Mouse (Mus musculus) lung, embryonic 15.5 days (tissue): ENCODE results near the gene Cdc7. TPM values are rescaled to one million over a fixed set of nuclear protein-coding genes. Genes with fewer than 3 reads are reported as not detected.
A peak's percentile ranks its signal among the peaks of the same experiment; 100 is the strongest.
"Not testable (repeated sequence)": the region's sequence is repeated elsewhere in the genome, so short reads cannot be mapped to it uniquely, and the experiment has no call there.

ENCODE experiments used
- ATAC-seq: fragments of 200-750 bp; cut with Nextera tagmentation; 2 replicates; pipeline ENCODE4 v1.8.0; 2017; ENCODE audit warnings: moderate number of reproducible peaks, borderline replicate concordance; ENCODE audit not compliant: low FRiP score, low TSS enrichment; ENCODE audit errors: extremely low read depth
- H3K27ac ChIP-seq: fragments of 300-500 bp; sonication (generic); 2 replicates; pipeline ENCODE4 v1.5.1; 2015; ENCODE audit warnings: moderate library complexity, mild to moderate bottlenecking, inconsistent platforms
- H3K27me3 ChIP-seq: fragments of 300-500 bp; sonication (generic); 2 replicates; pipeline ENCODE4 v1.6.1; 2015; ENCODE audit warnings: inconsistent platforms
- H3K36me3 ChIP-seq: fragments of 300-500 bp; sonication (generic); 2 replicates; pipeline ENCODE4 v1.6.1; 2015; ENCODE audit warnings: inconsistent platforms
- H3K4me1 ChIP-seq: fragments of 300-500 bp; sonication (generic); 2 replicates; pipeline ENCODE4 v1.6.1; 2015; ENCODE audit warnings: inconsistent platforms
- H3K4me2 ChIP-seq: fragments of 300-500 bp; sonication (generic); 2 replicates; pipeline ENCODE4 v1.6.1; 2015; ENCODE audit warnings: inconsistent platforms, mild to moderate bottlenecking, moderate library complexity
- H3K4me3 ChIP-seq: fragments of 300-500 bp; sonication (generic); 2 replicates; pipeline ENCODE4 v1.5.1; 2015; ENCODE audit warnings: mild to moderate bottlenecking, inconsistent platforms
- H3K9ac ChIP-seq: fragments of 300-500 bp; sonication (generic); 2 replicates; pipeline ENCODE4 v1.6.1; 2015; ENCODE audit warnings: inconsistent platforms
- H3K9me3 ChIP-seq: fragments of 300-500 bp; sonication (generic); 2 replicates; pipeline ENCODE4 v1.6.1; 2016; ENCODE audit warnings: inconsistent platforms
- WGBS: fragments of 180-500 bp; shearing (Covaris S2); methylation state at CpG from one replicate; pipeline ENCODE4 v1.1.7; 2015; 5-methylcytosine and 5-hydroxymethylcytosine counted together
- polyA plus RNA-seq: library from polyadenylated mRNA; unstranded; fragments of >200 nt; fragmentation: Nextera tagmentation; extraction: Ambion mirVana; gene quantifications from 2 replicates; pipeline ENCODE4 v1.2.1, GENCODE M21; 2015

Gene Cdc7
- polyA plus RNA-seq, 1 experiment from 2014 or later: 49.5 TPM

DNA sequence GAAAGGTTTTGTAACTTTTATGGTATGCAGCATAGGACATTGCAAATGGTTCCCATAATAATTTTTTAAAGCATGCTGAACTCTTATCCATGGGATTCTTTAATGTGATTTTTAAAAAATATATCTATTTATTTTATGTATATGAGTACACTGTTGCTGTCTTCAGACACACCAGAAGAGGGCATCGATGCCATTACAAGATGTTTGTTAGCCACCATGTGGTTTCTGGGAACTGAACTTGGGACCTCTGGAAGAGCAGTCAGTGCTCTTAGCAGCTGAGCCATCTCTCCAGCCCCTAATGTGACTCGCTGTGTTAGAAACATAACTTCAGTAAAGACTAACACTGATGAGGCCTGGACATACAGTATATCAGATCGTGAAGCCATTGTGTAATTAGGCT, 2.3 kb downstream of the Cdc7 start:
- ATAC-seq: no peak
- peaks cover 19% of the 10 kb centered on the region for H3K4me1 ChIP-seq
- no peaks in the 10 kb centered on the region for H3K27me3 ChIP-seq
- peaks cover 19% of the 10 kb centered on the region for H3K36me3 ChIP-seq
- WGBS: 80% methylated on average over 3 of the region's 3 CpGs
- H3K4me3 ChIP-seq: no peak overlapping the region
- H3K4me2 ChIP-seq: no peak overlapping the region
- no peak overlapping the region for H3K27ac ChIP-seq
- H3K9ac ChIP-seq: no peak overlapping the region
- H3K9me3 ChIP-seq: no peaks in the 10 kb centered on the region

DNA sequence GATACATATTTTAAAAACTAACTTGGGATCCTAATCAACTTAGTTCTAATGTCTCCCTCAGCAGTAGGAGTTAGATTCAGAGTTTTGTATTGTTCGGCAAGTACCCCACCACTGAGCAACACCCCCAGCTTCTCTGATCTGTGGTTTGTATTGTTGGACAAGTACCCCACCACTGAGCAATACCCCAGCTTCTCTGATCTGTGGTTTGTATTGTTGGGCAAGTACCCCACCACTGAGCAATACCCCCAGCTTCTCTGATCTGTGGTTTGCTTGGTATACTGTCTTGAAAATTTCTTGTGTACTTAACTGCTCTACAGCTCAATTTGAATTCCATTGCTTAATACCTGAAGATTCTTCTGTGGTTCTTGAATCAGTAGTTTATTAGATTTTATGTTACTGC, 3.5 kb downstream of the Cdc7 start:
- Histone ChIP-seq H3K27me3 (no peaks in the 10 kb centered on the region), H3K4me1 (peaks cover 19% of the 10 kb centered on the region), H3K9ac (no peak overlapping the region), H3K4me2 (no peak overlapping the region), H3K4me3 (no peak overlapping the region), H3K36me3 (peaks cover 25% of the 10 kb centered on the region), H3K9me3 (no peaks in the 10 kb centered on the region), H3K27ac (no peak overlapping the region)
- ATAC-seq: no peak
- WGBS: 87% methylated on average over 1 of the region's 1 CpGs

DNA sequence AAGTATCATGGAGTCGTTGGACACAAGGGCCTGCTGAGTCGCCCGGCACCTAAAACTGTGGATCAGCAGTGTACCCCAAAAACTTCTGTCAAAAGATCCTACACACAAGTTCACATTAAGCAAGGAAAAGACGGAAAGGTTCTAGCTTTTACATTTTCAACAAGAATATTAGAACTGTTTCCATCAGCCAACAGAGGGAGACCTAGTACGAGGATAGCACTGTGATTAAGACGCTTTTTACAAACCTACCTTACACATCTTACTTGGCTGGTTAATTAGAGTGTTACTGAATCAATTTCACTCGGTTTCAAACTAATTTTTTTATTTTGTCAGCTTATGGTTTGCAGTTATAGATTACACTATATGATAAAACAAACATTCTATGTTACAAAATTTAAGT, 9.8 kb downstream of the Cdc7 start:
- no peak overlapping the region for H3K4me2 ChIP-seq
- no peaks in the 10 kb centered on the region for H3K4me1 ChIP-seq
- H3K4me3 ChIP-seq: no peak overlapping the region
- no peak overlapping the region for H3K9ac ChIP-seq
- H3K27ac ChIP-seq: no peak overlapping the region
- H3K9me3 ChIP-seq: no peaks in the 10 kb centered on the region
- H3K27me3 ChIP-seq: no peaks in the 10 kb centered on the region
- H3K36me3 ChIP-seq: peaks cover 70% of the 10 kb centered on the region
- WGBS: 84% methylated on average over 7 of the region's 7 CpGs
- ATAC-seq: no peak

DNA sequence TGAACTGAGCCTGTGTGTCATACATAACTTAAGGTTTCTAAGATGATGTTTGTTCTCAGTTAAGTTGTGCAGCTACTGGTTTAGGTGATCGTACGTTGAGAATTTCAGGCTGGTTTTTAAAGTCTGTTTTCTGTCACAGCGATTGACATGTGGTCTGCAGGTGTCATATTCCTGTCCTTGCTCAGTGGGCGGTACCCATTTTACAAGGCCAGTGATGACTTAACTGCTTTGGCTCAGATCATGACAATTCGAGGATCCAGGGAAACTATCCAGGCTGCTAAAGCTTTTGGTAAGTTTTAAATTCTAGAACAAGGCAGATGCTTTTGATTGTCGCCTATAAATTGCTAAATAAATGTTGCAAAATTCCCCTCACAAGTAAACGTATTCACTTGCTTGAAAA, 15.0 kb downstream of the Cdc7 start:
- Histone ChIP-seq H3K27ac (no peak overlapping the region), H3K9me3 (no peaks in the 10 kb centered on the region), H3K4me2 (no peak overlapping the region), H3K27me3 (no peaks in the 10 kb centered on the region), H3K9ac (no peak overlapping the region), H3K36me3 (peaks cover 69% of the 10 kb centered on the region), H3K4me1 (no peaks in the 10 kb centered on the region), H3K4me3 (no peak overlapping the region)
- no peak for ATAC-seq
- WGBS: 77% methylated on average over 7 of the region's 7 CpGs

DNA sequence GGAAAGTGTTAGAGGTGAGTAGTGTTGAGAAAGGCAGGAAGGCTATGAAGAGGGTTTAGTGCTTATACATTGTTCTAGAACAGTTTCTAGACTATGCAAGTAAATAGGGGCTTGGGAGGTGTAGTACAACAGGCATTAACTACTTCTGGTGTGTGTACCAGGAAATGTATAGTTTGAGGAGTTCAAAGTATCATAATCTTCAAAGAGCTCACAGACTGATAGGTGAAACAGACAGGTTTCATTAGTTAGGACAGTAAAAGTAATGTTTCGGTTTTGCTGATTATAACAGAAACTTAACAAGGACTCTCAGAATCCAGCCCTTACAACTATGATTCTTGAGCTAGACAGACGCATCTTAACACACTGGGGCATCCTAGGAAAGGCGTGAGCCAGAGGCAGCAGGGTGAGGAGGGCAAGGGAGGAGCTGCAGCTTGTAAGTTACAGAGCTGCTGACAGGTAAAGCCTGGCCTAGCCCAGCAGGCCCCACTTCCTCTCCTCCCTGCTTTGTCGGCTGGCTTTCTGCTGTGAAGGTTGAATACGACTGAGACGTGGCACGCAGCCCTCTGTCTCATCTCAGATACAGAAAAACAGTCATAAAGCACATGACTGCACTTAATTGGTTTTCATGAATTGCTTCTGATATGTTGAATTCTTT, 18.3 kb downstream of the Cdc7 start:
- Histone ChIP-seq H3K4me2 (no peak overlapping the region), H3K27me3 (no peaks in the 10 kb centered on the region), H3K27ac (no peak overlapping the region), H3K36me3 (peaks cover 44% of the 10 kb centered on the region), H3K9ac (no peak overlapping the region), H3K4me3 (no peak overlapping the region), H3K9me3 (no peaks in the 10 kb centered on the region), H3K4me1 (no peaks in the 10 kb centered on the region)
- ATAC-seq: no peak
- 87% methylated on average over 7 of the region's 7 CpGs for WGBS

DNA sequence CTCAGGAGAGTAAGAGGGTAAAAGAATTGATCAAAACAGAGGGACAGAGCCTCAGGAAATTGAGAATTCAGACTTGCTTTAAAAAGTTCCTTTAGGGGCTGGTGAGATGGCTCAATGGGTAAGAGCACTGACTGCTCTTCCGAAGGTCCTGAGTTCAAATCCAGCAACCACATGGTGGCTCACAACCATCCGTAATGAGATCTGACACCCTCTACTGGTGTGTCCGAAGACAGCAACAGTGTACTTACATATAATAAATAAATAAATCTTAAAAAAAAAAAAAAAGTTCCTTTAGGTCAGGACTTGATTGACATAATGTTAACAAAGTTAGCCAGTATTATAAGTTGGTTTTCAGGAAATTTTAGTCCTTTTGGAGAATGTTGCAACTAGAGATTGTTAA, 20.8 kb downstream of the Cdc7 start:
- WGBS: 87% methylated on average over 3 of the region's 3 CpGs
- H3K27me3 ChIP-seq, ATAC-seq: not testable (repeated sequence)

DNA sequence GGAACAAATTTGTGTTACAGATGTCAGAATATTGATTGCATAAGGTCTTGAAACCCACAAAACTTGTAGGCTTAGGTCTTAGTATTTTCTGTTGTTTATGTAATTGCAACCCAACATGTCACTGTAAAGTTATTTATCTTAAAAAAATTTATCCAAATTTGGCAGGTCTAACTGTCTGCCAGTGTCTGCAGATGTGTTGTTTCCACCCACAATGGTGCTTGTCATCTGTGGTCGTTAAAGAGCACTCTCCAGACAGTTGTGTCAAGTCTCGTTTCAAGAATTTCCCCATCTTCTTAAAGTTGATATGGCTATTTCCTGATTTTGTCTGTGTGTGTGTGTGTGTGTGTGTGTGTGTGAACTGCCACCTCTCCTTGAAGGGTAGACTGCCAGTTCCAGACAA, 21.5 kb downstream of the Cdc7 start:
- Histone ChIP-seq H3K4me2 (no peak overlapping the region), H3K4me1 (peaks cover 14% of the 10 kb centered on the region), H3K9ac (no peak overlapping the region), H3K27ac (no peak overlapping the region), H3K4me3 (no peak overlapping the region), H3K36me3 (peaks cover 25% of the 10 kb centered on the region), H3K27me3 (no peaks in the 10 kb centered on the region), H3K9me3 (no peaks in the 10 kb centered on the region)
- no peak for ATAC-seq
- 19% methylated on average over 2 of the region's 2 CpGs for WGBS

More for the DNA sequence above, 20.8 kb downstream of the Cdc7 start:
- H3K9me3 ChIP-seq, H3K4me3 ChIP-seq, H3K9ac ChIP-seq, H3K4me2 ChIP-seq, H3K27ac ChIP-seq, H3K4me1 ChIP-seq: not testable (repeated sequence)
- H3K36me3 ChIP-seq: peaks cover 29% of the 10 kb centered on the region

DNA sequence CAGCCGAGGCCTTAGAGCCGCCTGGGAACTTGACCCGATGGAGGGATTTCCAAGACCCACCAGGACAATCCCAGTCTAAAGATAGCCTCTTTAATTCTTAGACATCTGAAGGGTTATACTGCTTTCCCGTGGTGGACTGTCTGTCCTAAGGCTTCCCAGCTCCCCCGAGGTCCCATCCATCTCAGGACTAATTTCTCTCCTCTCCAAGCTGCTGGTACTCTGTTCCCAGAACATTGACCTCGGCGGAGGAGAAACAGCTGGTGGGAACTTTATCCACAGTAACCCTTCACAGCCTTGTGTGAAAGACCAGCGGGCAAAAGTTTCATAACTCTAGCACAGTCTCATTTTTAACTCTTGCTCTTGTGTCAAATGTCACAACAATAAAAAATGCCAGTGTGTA, 25.1 kb downstream of the Cdc7 start:
- Histone ChIP-seq H3K4me2 (no peak overlapping the region), H3K9me3 (no peaks in the 10 kb centered on the region), H3K4me3 (no peak overlapping the region), H3K27me3 (no peaks in the 10 kb centered on the region), H3K9ac (no peak overlapping the region), H3K36me3 (peaks cover 4% of the 10 kb centered on the region; the same call in 1 of the 2 replicates), H3K27ac (peak overlapping the region; percentile 35; the same call in 1 of the 2 replicates), H3K4me1 (peaks cover 32% of the 10 kb centered on the region)
- WGBS: 28% methylated on average over 8 of the region's 8 CpGs
- peak; percentile 58; the same call in 1 of the 2 replicates for ATAC-seq

DNA sequence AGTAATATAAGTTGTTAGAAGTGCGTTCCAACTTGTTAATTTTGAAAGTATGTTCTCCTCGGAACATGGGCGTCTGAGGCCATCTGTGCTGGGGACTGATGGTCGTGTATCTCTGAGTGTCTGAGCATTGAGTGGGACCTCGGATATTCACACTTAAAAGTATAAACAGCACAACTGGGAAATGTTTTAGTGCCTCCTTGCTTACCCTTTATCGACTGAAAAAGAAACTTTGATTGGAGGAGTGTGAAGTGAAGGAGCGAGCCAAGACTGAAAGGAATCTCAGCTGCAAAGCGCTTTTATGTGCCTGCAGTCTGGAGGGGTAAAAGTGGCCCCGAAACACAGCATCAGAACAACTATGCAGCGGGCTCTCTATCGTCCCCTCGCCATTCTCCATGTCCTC, 25.7 kb downstream of the Cdc7 start:
- no peak for ATAC-seq
- no peaks in the 10 kb centered on the region for H3K9me3 ChIP-seq
- no peaks in the 10 kb centered on the region for H3K27me3 ChIP-seq
- WGBS: 45% methylated on average over 12 of the region's 12 CpGs
- H3K4me3 ChIP-seq: no peak overlapping the region
- H3K36me3 ChIP-seq: no peaks in the 10 kb centered on the region
- H3K4me1 ChIP-seq: peaks cover 32% of the 10 kb centered on the region
- H3K27ac ChIP-seq: peak overlapping the region; percentile 58
- no peak overlapping the region for H3K9ac ChIP-seq
- H3K4me2 ChIP-seq: peak overlapping the region; percentile 37

DNA sequence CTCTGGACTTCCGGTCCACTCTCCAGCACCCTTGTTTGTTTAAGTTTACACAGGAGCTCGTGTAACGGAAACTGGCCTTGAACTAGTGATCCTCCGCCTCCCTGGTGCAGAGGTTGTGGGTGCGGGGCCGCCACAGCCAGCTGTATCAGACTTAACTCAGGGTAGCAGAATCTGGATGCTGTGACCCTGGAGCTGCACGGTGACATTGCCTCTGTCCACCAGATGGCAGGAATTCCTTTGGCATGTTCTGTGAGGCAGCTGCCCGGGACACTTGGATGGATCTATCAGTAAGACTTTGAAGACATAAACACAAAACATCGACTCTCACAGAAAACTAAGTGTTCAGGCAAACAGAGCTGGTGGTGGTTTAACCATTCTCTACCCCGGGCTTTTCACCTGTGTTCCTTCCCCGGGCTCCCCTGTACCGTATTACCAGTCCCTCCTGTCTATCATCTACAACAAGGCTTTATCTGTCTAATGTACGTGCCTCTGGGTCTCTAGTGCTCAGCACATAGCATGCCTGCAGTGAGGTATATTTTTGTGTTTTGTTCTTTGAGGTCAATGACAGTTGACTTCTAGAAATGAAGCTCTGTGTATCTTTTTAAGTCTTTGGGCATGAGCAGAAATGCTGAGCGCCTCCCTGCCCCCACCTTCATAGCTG, 26.6 kb downstream of the Cdc7 start:
- peaks cover 32% of the 10 kb centered on the region for H3K4me1 ChIP-seq
- H3K27ac ChIP-seq: peak overlapping the region; percentile 51
- H3K4me3 ChIP-seq: no peak overlapping the region
- 0 out of 2 replicates have a peak, but pooled peaks have one; percentile 46 for ATAC-seq
- no peak overlapping the region for H3K9ac ChIP-seq
- H3K4me2 ChIP-seq: peak overlapping the region; percentile 39
- H3K9me3 ChIP-seq: no peaks in the 10 kb centered on the region
- 14% methylated on average over 14 of the region's 14 CpGs for WGBS
- no peaks in the 10 kb centered on the region for H3K27me3 ChIP-seq
- no peaks in the 10 kb centered on the region for H3K36me3 ChIP-seq

DNA sequence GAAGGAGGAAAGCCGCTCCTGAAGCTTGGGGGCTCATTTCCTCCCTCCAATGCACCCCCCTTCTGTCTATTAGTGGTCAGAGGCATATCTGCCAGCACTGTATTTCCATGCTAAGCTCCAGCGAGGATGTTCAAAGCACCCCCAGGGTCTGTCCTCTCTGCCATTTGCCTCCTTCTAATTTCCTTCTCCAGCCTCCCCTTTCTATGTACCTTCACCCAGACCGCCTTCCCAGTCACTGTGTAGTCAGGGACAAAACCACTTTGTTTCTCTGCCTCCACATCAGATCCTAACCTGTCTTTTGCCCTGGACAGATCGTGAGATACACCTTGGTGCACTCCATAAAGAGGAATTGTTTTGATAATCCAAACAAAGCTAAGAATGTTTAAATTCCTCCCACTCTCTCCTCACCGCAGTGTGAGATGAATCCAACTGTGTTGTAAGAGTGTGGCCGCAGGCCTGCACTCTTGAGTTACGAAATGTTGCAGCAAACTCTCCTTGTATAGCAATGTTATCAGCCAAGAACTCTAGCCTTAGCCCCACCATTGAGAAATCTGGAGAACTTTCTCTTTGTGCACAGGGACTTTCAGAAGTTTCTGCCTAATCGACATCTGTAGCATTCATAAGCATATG, 27.3 kb downstream of the Cdc7 start:
- H3K4me2 ChIP-seq: peak overlapping the region; percentile 39
- peak; percentile 58; the same call in 1 of the 2 replicates for ATAC-seq

DNA sequence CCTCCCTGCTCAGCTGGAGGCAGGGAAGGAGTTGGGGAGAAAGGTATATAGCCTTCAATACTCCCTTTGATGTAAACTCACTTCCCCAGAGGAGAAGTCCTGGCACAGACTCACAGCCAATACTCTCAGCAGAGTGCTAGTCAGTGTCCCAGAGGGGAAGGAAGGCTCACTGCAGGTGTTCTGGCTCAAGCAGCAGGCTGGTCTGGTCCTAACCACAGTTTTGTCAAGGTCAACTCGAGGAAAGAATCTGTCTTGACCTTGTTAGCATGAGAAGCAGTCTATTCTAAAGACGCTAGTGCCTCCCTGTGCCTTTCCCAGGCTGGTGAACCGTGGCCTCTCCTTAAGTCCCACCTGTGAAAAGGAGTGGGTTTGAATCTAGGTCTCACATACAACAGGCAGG, 30.6 kb downstream of the Cdc7 start:
- Histone ChIP-seq H3K9me3 (no peaks in the 10 kb centered on the region), H3K4me3 (no peak overlapping the region), H3K27me3 (no peaks in the 10 kb centered on the region), H3K4me1 (peaks cover 33% of the 10 kb centered on the region), H3K4me2 (no peak overlapping the region), H3K36me3 (no peaks in the 10 kb centered on the region), H3K27ac (no peak overlapping the region), H3K9ac (no peak overlapping the region)
- ATAC-seq: no peak
- WGBS: 43% methylated on average over 3 of the region's 3 CpGs

More for the DNA sequence above, 27.3 kb downstream of the Cdc7 start:
- WGBS: 25% methylated on average over 8 of the region's 8 CpGs
- Histone ChIP-seq H3K4me3 (no peak overlapping the region), H3K4me1 (peaks cover 36% of the 10 kb centered on the region), H3K27ac (peak overlapping the region; percentile 51), H3K36me3 (no peaks in the 10 kb centered on the region), H3K9ac (no peak overlapping the region), H3K9me3 (no peaks in the 10 kb centered on the region), H3K27me3 (no peaks in the 10 kb centered on the region)
